Mouse (Mus musculus): ENCODE measurements around the gene Atp5h. TPM values are rescaled to one million over a fixed set of nuclear protein-coding genes. Genes with fewer than 3 reads are reported as not detected.

Atp5h gene
- total and polyA plus RNA-seq, 2 experiments from 2014 or later: 319 to 951 TPM

- no peak overlapping the region for H3K27ac ChIP-seq (ENCODE audit: low read depth, low read length)
- H3K4me3 ChIP-seq (ENCODE audit: low read depth, low read length): no peak overlapping the region
- TF ChIP-seq CTCF (IDR thresholded peaks at IDR 0.05): no peak
- H3K36me3 ChIP-seq (ENCODE audit: insufficient read depth, low read length): peaks cover 35% of the 10 kb centered on the region
- ATAC-seq (ENCODE audit: low FRiP score) (no peak), DNase-seq (ENCODE audit: low spot score) (no peak)
- no peak overlapping the region for H3K4me2 ChIP-seq (ENCODE audit: low read depth, low read length, poor library complexity, severe bottlenecking)
- peaks cover 10% of the 10 kb centered on the region for H3K4me1 ChIP-seq (ENCODE audit: insufficient read depth, low read length)
- no peaks in the 10 kb centered on the region for H3K27me3 ChIP-seq (ENCODE audit: insufficient read depth, low read length)
- no peaks in the 10 kb centered on the region for H3K9me3 ChIP-seq (ENCODE audit: low read length)
- no peak overlapping the region for H3K9ac ChIP-seq (replicated peaks; ENCODE audit: low read length, poor library complexity, severe bottlenecking)
- 84% methylated on average over 6 of the region's 6 CpGs for WGBS
Observed at GRCm38 (mm10) chr11:115433342-115433741, 13.6 kb upstream of the Atp5h start.

DNA sequence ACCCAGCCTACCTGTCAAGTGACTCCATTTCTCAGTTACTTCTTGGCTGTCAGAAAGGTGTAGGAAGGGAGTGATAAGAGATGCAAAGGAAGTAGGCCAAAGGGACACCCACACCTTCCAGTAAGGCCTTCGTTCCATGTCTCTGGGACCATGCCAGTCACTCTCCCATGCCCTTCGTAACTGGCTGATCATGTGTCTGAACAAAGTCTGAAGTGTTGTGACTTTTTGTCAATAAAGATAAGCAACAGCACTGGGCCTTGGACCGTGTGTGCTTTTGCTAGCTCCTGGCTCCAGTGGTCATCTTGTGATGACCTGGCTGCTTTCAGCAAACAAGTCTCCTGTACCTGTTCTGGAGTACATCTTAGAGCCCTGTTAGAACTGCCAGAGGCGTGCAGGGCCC lies 13.1 kb upstream of the Atp5h start:
- Histone ChIP-seq H3K4me3 (ENCODE audit: low read depth, low read length) (no peak overlapping the region), H3K9me3 (ENCODE audit: low read length) (no peaks in the 10 kb centered on the region), H3K9ac (replicated peaks; ENCODE audit: low read length, poor library complexity, severe bottlenecking) (no peak overlapping the region), H3K27me3 (ENCODE audit: insufficient read depth, low read length) (no peaks in the 10 kb centered on the region), H3K36me3 (ENCODE audit: insufficient read depth, low read length) (peaks cover 35% of the 10 kb centered on the region), H3K27ac (ENCODE audit: low read depth, low read length) (no peak overlapping the region), H3K4me2 (ENCODE audit: low read depth, low read length, poor library complexity, severe bottlenecking) (no peak overlapping the region), H3K4me1 (ENCODE audit: insufficient read depth, low read length) (peaks cover 10% of the 10 kb centered on the region)
- DNase-seq (ENCODE audit: low spot score) (no peak), ATAC-seq (ENCODE audit: low FRiP score) (no peak)
- WGBS: 83% methylated on average over 4 of the region's 4 CpGs
- TF ChIP-seq CTCF (IDR thresholded peaks at IDR 0.05): no peak

- H3K4me1 ChIP-seq (ENCODE audit: insufficient read depth, low read length): peaks cover 4% of the 10 kb centered on the region; the same call in 1 of the 2 replicates
- ATAC-seq (ENCODE audit: low FRiP score): no peak
- no peak for TF ChIP-seq CTCF (IDR thresholded peaks at IDR 0.05)
- no peak overlapping the region for H3K4me3 ChIP-seq (ENCODE audit: low read depth, low read length)
- WGBS: 93% methylated on average over 6 of the region's 6 CpGs
- no peak for DNase-seq (ENCODE audit: low spot score)
- H3K27ac ChIP-seq (ENCODE audit: low read depth, low read length): no peak overlapping the region
- no peak overlapping the region for H3K9ac ChIP-seq (replicated peaks; ENCODE audit: low read length, poor library complexity, severe bottlenecking)
- peaks cover 42% of the 10 kb centered on the region for H3K36me3 ChIP-seq (ENCODE audit: insufficient read depth, low read length)
- H3K9me3 ChIP-seq (ENCODE audit: low read length): no peaks in the 10 kb centered on the region
- no peaks in the 10 kb centered on the region for H3K27me3 ChIP-seq (ENCODE audit: insufficient read depth, low read length)
- H3K4me2 ChIP-seq (ENCODE audit: low read depth, low read length, poor library complexity, severe bottlenecking): no peak overlapping the region
Observed at GRCm38 (mm10) chr11:115430561-115430960, 10.8 kb upstream of the Atp5h start.

DNA sequence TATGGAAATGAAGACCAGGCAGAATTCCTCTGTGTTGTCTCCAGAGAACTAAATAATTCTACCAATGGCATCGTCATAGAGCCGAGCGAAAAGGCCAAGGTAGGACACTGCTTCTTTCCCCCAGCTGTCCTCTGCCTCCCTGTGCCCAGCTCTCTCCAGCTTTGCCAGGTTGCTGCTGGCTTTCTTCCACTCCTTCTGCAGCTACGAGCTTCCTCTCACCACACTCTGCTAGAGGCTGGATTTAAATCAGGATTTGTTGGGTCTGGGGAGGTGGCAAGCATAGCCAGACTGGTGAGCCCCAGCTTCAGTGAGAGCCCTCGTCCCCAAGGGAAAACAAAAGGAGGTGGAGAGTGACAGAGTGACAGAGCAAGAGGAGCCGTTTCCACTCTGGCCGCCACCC lies 9.5 kb upstream of the Atp5h start:
- Histone ChIP-seq H3K9me3 (ENCODE audit: low read length) (no peaks in the 10 kb centered on the region), H3K9ac (replicated peaks; ENCODE audit: low read length, poor library complexity, severe bottlenecking) (0 out of 2 replicates have a peak overlapping the region, but pooled peaks have one; percentile 4), H3K4me3 (ENCODE audit: low read depth, low read length) (no peak overlapping the region), H3K4me2 (ENCODE audit: low read depth, low read length, poor library complexity, severe bottlenecking) (no peak overlapping the region), H3K27ac (ENCODE audit: low read depth, low read length) (no peak overlapping the region), H3K4me1 (ENCODE audit: insufficient read depth, low read length) (0 out of 2 replicates have a peak, but pooled peaks cover 2% of the 10 kb centered on the region), H3K36me3 (ENCODE audit: insufficient read depth, low read length) (peaks cover 50% of the 10 kb centered on the region), H3K27me3 (ENCODE audit: insufficient read depth, low read length) (no peaks in the 10 kb centered on the region)
- no peak for TF ChIP-seq CTCF (IDR thresholded peaks at IDR 0.05)
- no peak for DNase-seq (ENCODE audit: low spot score)
- WGBS: 88% methylated on average over 7 of the region's 7 CpGs
- no peak for ATAC-seq (ENCODE audit: low FRiP score)

- 0 out of 2 replicates have a peak, but pooled peaks cover 2% of the 10 kb centered on the region for H3K4me1 ChIP-seq (ENCODE audit: insufficient read depth, low read length)
- 34% methylated on average over 20 of the region's 20 CpGs for WGBS
- peak; percentile 91 for DNase-seq (ENCODE audit: low spot score)
- H3K36me3 ChIP-seq (ENCODE audit: insufficient read depth, low read length): peaks cover 55% of the 10 kb centered on the region
- peak overlapping the region; percentile 16 for H3K4me2 ChIP-seq (ENCODE audit: low read depth, low read length, poor library complexity, severe bottlenecking)
- 0 out of 2 replicates have a peak overlapping the region, but pooled peaks have one; percentile 3 for H3K4me3 ChIP-seq (ENCODE audit: low read depth, low read length)
- H3K27me3 ChIP-seq (ENCODE audit: insufficient read depth, low read length): no peaks in the 10 kb centered on the region
- H3K9me3 ChIP-seq (ENCODE audit: low read length): no peaks in the 10 kb centered on the region
- peak overlapping the region; percentile 68 for H3K27ac ChIP-seq (ENCODE audit: low read depth, low read length)
- ATAC-seq (ENCODE audit: low FRiP score): peak; percentile 74
- no peak overlapping the region for H3K9ac ChIP-seq (replicated peaks; ENCODE audit: low read length, poor library complexity, severe bottlenecking)
- peak; percentile 94 for TF ChIP-seq CTCF (IDR thresholded peaks at IDR 0.05)
Observed at GRCm38 (mm10) chr11:115427482-115428331, 7.9 kb upstream of the Atp5h start.

GRCm38 (mm10) chr11:115425671-115426070 lies 5.9 kb upstream of the Atp5h start:
- no peak for TF ChIP-seq CTCF (IDR thresholded peaks at IDR 0.05)
- no peak overlapping the region for H3K27ac ChIP-seq (ENCODE audit: low read depth, low read length)
- H3K9ac ChIP-seq (replicated peaks; ENCODE audit: low read length, poor library complexity, severe bottlenecking): no peak overlapping the region
- no peaks in the 10 kb centered on the region for H3K27me3 ChIP-seq (ENCODE audit: insufficient read depth, low read length)
- no peak overlapping the region for H3K4me2 ChIP-seq (ENCODE audit: low read depth, low read length, poor library complexity, severe bottlenecking)
- DNase-seq (ENCODE audit: low spot score) (no peak), ATAC-seq (ENCODE audit: low FRiP score) (no peak)
- no peak overlapping the region for H3K4me3 ChIP-seq (ENCODE audit: low read depth, low read length)
- peaks cover 40% of the 10 kb centered on the region for H3K36me3 ChIP-seq (ENCODE audit: insufficient read depth, low read length)
- H3K4me1 ChIP-seq (ENCODE audit: insufficient read depth, low read length): peaks cover 14% of the 10 kb centered on the region; the same call in 1 of the 2 replicates
- no peaks in the 10 kb centered on the region for H3K9me3 ChIP-seq (ENCODE audit: low read length)
- 93% methylated on average over 6 of the region's 6 CpGs for WGBS

Measured in midbrain, postnatal 0 days (tissue).